Mouse (Mus musculus) heart, embryonic 11.5 days (tissue): Measurements from ENCODE around the gene Ugt1a6a. TPM values are rescaled to one million over a fixed set of nuclear protein-coding genes. Genes with fewer than 3 reads are reported as not detected.

Experiments
- ATAC-seq: fragments of 200-750 bp; cut with Nextera tagmentation; replicated peaks from 2 replicates; pipeline ENCODE4 v1.8.0; 2017; ENCODE audit warnings: moderate library complexity; ENCODE audit not compliant: insufficient number of reproducible peaks, low FRiP score, low TSS enrichment
- H3K27ac ChIP-seq: fragments of 300-500 bp; sonication (generic); 2 replicates; pipeline ENCODE4 v1.5.1; 2014; ENCODE audit warnings: mild to moderate bottlenecking, low read depth, low read length
- H3K27me3 ChIP-seq: fragments of 300-500 bp; sonication (generic); 2 replicates; pipeline ENCODE4 v1.6.1; 2014; ENCODE audit warnings: mild to moderate bottlenecking, low read length, mixed read lengths; ENCODE audit not compliant: control insufficient read depth, insufficient read depth
- H3K36me3 ChIP-seq: fragments of 300-500 bp; sonication (generic); 2 replicates; pipeline ENCODE4 v1.6.1; 2014; ENCODE audit warnings: mild to moderate bottlenecking, low read length, moderate library complexity, mixed read lengths; ENCODE audit not compliant: control insufficient read depth, insufficient read depth
- H3K4me1 ChIP-seq: fragments of 300-500 bp; sonication (generic); 2 replicates; pipeline ENCODE4 v1.6.1; 2014; ENCODE audit warnings: low read length; ENCODE audit not compliant: control insufficient read depth, insufficient read depth
- H3K4me2 ChIP-seq: fragments of 300-500 bp; sonication (generic); 2 replicates; pipeline ENCODE4 v1.6.1; 2014; ENCODE audit warnings: mild to moderate bottlenecking, moderate library complexity
- H3K4me3 ChIP-seq: fragments of 300-500 bp; sonication (generic); 2 replicates; pipeline ENCODE4 v1.5.1; 2014; ENCODE audit warnings: low read depth, low read length
- H3K9ac ChIP-seq: fragments of 300-500 bp; sonication (generic); 2 replicates; pipeline ENCODE4 v1.6.1; 2014; ENCODE audit warnings: mild to moderate bottlenecking, low read depth, low read length, moderate library complexity
- H3K9me3 ChIP-seq: fragments of 300-500 bp; sonication (generic); replicated peaks from 2 replicates; pipeline ENCODE4 v1.6.1; 2016; ENCODE audit warnings: low read length; ENCODE audit not compliant: control insufficient read depth
- WGBS: fragments of 180-500 bp; shearing (Covaris S2); extraction: QIAGEN DNeasy Blood & Tissue Kit; methylation state at CpG from one replicate; pipeline ENCODE4 v1.1.7; 2014; ENCODE audit not compliant: insufficient replicate concordance; 5-methylcytosine and 5-hydroxymethylcytosine counted together
- polyA plus RNA-seq: library from polyadenylated mRNA; unstranded; fragments of >200 nt; fragmentation: Nextera tagmentation; extraction: Ambion mirVana; gene quantifications from 2 replicates; pipeline ENCODE4 v1.2.1, GENCODE M21; 2014

Gene Ugt1a6a
- polyA plus RNA-seq, 1 experiment from 2014 or later: not detected

DNA sequence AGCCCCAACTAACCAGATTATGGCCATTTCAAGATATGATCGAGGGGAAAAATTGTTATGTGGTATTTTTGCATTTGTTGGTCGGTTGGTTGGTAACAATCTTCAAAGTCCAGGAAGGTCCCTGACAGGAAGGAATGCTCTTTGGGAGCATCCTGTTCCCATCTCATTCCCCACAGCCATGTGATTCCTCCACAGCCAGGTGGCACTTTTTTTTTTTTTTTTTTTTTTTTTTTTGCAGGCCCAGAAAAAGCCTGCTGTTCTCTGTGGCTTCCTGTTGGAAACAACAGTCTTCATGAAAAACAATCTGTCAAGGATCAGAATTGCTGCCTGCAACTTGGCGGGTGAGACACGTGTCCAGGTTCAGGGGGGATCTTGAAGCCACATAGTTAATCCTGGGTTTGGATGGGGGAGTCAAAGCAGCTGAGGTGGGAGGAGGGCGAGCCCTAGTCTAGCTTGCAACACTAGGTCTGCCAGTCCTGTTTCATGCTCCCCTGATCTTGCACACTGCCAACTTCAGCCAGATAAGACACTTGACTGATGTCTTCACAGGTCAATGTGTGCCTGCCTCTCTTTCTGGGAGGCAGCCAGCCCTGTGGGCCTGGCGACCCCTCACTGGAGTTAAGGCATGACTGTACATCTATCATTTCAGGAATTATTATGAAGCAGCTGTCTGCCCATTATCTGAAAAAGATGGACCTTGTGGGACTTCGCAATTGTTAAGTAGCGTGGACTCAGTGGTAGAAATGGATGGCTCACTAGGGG is 124.5 kb downstream of the Ugt1a6a start:
- Histone ChIP-seq H3K9ac (no peak overlapping the region), H3K4me2 (no peak overlapping the region), H3K4me1 (peaks cover 13% of the 10 kb centered on the region; the same call in 1 of the 2 replicates), H3K27me3 (no peaks in the 10 kb centered on the region), H3K4me3 (no peak overlapping the region), H3K27ac (no peak overlapping the region), H3K36me3 (peaks cover 38% of the 10 kb centered on the region), H3K9me3 (peaks cover 49% of the 10 kb centered on the region)
- 66% methylated on average over 8 of the region's 8 CpGs for WGBS
- ATAC-seq: peak; percentile 2; the same call in 1 of the 2 replicates

GRCm38 (mm10) chr1:88259643-88260024 is 125.0 kb downstream of the Ugt1a6a start:
- H3K9ac ChIP-seq: no peak overlapping the region

DNA sequence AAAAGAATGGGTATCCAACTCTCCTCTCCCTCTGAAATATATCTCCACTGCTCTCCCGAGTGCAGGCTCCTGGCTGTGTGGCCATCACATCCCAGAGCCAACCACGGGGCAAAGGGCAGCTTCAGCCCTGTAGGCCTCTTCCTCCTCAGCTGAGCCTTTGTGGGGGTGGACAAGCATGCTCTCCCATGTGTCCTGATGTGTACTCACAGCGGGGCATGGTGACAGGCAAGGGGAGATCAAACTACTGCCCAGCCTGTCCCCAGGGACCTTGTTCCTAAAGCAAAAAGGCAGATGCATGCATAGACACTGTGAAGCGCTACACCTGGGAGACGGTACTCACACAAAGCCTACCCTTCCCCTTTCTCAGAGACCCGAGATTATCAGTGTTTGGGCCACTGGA is 125.5 kb downstream of the Ugt1a6a start:
- WGBS: 79% methylated on average over 6 of the region's 6 CpGs
- peaks cover 39% of the 10 kb centered on the region for H3K9me3 ChIP-seq
- 0 out of 2 replicates have a peak, but pooled peaks have one; percentile 1 for ATAC-seq
- no peak overlapping the region for H3K27ac ChIP-seq
- no peak overlapping the region for H3K4me3 ChIP-seq
- H3K4me1 ChIP-seq: peaks cover 17% of the 10 kb centered on the region; the same call in 1 of the 2 replicates
- H3K9ac ChIP-seq: no peak overlapping the region
- peaks cover 48% of the 10 kb centered on the region for H3K36me3 ChIP-seq
- no peak overlapping the region for H3K4me2 ChIP-seq
- no peaks in the 10 kb centered on the region for H3K27me3 ChIP-seq

More at GRCm38 (mm10) chr1:88259643-88260024, 125.0 kb downstream of the Ugt1a6a start:
- H3K36me3 ChIP-seq: peaks cover 43% of the 10 kb centered on the region
- H3K4me1 ChIP-seq: peaks cover 13% of the 10 kb centered on the region; the same call in 1 of the 2 replicates
- no peak overlapping the region for H3K27ac ChIP-seq
- peaks cover 43% of the 10 kb centered on the region for H3K9me3 ChIP-seq
- no peaks in the 10 kb centered on the region for H3K27me3 ChIP-seq
- H3K4me2 ChIP-seq: no peak overlapping the region
- H3K4me3 ChIP-seq: no peak overlapping the region
- ATAC-seq: 0 out of 2 replicates have a peak, but pooled peaks have one; percentile 3
- WGBS: 72% methylated on average over 4 of the region's 4 CpGs

GRCm38 (mm10) chr1:88260604-88261377 is 126.2 kb downstream of the Ugt1a6a start:
- peaks cover 37% of the 10 kb centered on the region for H3K9me3 ChIP-seq
- no peaks in the 10 kb centered on the region for H3K27me3 ChIP-seq
- peaks cover 21% of the 10 kb centered on the region for H3K4me1 ChIP-seq
- 80% methylated on average over 10 of the region's 10 CpGs for WGBS
- peaks cover 55% of the 10 kb centered on the region for H3K36me3 ChIP-seq
- no peak overlapping the region for H3K27ac ChIP-seq
- H3K9ac ChIP-seq: no peak overlapping the region
- no peak overlapping the region for H3K4me3 ChIP-seq
- no peak overlapping the region for H3K4me2 ChIP-seq
- ATAC-seq: no peak

GRCm38 (mm10) chr1:88261706-88262105 is 127.1 kb downstream of the Ugt1a6a start:
- Histone ChIP-seq H3K27ac (no peak overlapping the region), H3K36me3 (peaks cover 64% of the 10 kb centered on the region), H3K9ac (no peak overlapping the region), H3K4me1 (peaks cover 21% of the 10 kb centered on the region), H3K4me3 (no peak overlapping the region), H3K4me2 (no peak overlapping the region), H3K27me3 (no peaks in the 10 kb centered on the region), H3K9me3 (peaks cover 28% of the 10 kb centered on the region)
- WGBS: 82% methylated on average over 7 of the region's 7 CpGs
- ATAC-seq: no peak

GRCm38 (mm10) chr1:88262255-88262654 is 127.6 kb downstream of the Ugt1a6a start:
- Histone ChIP-seq H3K27me3 (no peaks in the 10 kb centered on the region), H3K4me2 (no peak overlapping the region), H3K36me3 (peaks cover 70% of the 10 kb centered on the region), H3K9ac (no peak overlapping the region), H3K27ac (no peak overlapping the region), H3K4me3 (no peak overlapping the region), H3K9me3 (peaks cover 22% of the 10 kb centered on the region), H3K4me1 (peaks cover 21% of the 10 kb centered on the region)
- ATAC-seq: no peak; the same call in 1 of the 2 replicates
- 85% methylated on average over 4 of the region's 4 CpGs for WGBS

- Histone ChIP-seq H3K4me1 (peaks cover 21% of the 10 kb centered on the region), H3K27ac (no peak overlapping the region), H3K4me2 (no peak overlapping the region), H3K9ac (no peak overlapping the region), H3K36me3 (peaks cover 77% of the 10 kb centered on the region), H3K9me3 (peaks cover 15% of the 10 kb centered on the region), H3K4me3 (no peak overlapping the region), H3K27me3 (no peaks in the 10 kb centered on the region)
- WGBS: 75% methylated on average over 6 of the region's 6 CpGs
- no peak for ATAC-seq
Observed at GRCm38 (mm10) chr1:88262961-88263360, 128.4 kb downstream of the Ugt1a6a start.

DNA sequence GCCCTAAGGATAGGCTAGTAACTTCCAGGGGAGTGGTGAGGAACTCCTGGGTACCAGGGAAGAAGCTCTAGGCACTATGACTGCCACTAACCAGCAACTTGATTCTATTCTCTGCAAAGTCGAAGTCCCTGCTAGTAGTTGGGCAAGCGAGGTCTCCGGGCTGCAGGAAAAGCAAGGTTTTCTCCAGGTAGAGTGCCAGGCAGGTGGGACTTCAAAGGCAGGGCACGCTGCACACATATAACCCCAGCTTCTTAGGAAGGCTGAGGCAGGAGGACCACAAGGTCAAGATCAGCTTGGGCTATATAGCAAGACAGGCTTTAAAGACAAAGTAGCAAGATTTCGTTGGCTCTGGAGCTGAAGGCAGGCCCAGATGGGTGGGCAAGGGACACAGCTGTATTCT is 129.2 kb downstream of the Ugt1a6a start:
- Histone ChIP-seq H3K4me1 (peaks cover 21% of the 10 kb centered on the region), H3K4me2 (no peak overlapping the region), H3K9ac (no peak overlapping the region), H3K27me3 (no peaks in the 10 kb centered on the region), H3K4me3 (no peak overlapping the region), H3K9me3 (peaks cover 14% of the 10 kb centered on the region; the same call in 1 of the 2 replicates), H3K36me3 (peaks cover 85% of the 10 kb centered on the region), H3K27ac (no peak overlapping the region)
- WGBS: 90% methylated on average over 5 of the region's 5 CpGs
- ATAC-seq: no peak
